Mouse (Mus musculus) intestine, embryonic 15.5 days (tissue): ENCODE data around the gene Lysmd1. TPM values are rescaled to one million over a fixed set of nuclear protein-coding genes. Genes with fewer than 3 reads are reported as not detected.

ENCODE experiments used
- ATAC-seq: fragments of 200-750 bp; cut with Nextera tagmentation; 2 replicates; pipeline ENCODE4 v1.8.0; 2017; ENCODE audit warnings: moderate TSS enrichment, moderate library complexity
- H3K27ac ChIP-seq: fragments of 300-500 bp; sonication (generic); 2 replicates; pipeline ENCODE4 v1.5.1; 2015; ENCODE audit warnings: mild to moderate bottlenecking, inconsistent platforms
- H3K27me3 ChIP-seq: fragments of 300-500 bp; sonication (generic); replicated peaks from 2 replicates; pipeline ENCODE4 v1.6.1; 2015; ENCODE audit warnings: inconsistent platforms
- H3K36me3 ChIP-seq: fragments of 300-500 bp; sonication (generic); 2 replicates; pipeline ENCODE4 v1.6.1; 2015; ENCODE audit warnings: inconsistent platforms
- H3K4me1 ChIP-seq: fragments of 300-500 bp; sonication (generic); replicated peaks from 2 replicates; pipeline ENCODE4 v1.6.1; 2015; ENCODE audit warnings: inconsistent platforms
- H3K4me2 ChIP-seq: fragments of 300-500 bp; sonication (generic); replicated peaks from 2 replicates; pipeline ENCODE4 v1.6.1; 2015; ENCODE audit warnings: mild to moderate bottlenecking, inconsistent platforms
- H3K4me3 ChIP-seq: fragments of 300-500 bp; sonication (generic); replicated peaks from 2 replicates; pipeline ENCODE4 v1.5.1; 2015; ENCODE audit warnings: inconsistent platforms
- H3K9ac ChIP-seq: fragments of 300-500 bp; sonication (generic); 2 replicates; pipeline ENCODE4 v1.6.1; 2015; ENCODE audit warnings: inconsistent platforms
- H3K9me3 ChIP-seq: fragments of 300-500 bp; sonication (generic); 2 replicates; pipeline ENCODE4 v1.6.1; 2016; ENCODE audit warnings: inconsistent platforms
- WGBS: fragments of 180-500 bp; shearing (Covaris S2); methylation state at CpG from one replicate; pipeline ENCODE4 v1.1.7; 2015; 5-methylcytosine and 5-hydroxymethylcytosine counted together
- polyA plus RNA-seq: library from polyadenylated mRNA; unstranded; fragments of >200 nt; fragmentation: Nextera tagmentation; extraction: Ambion mirVana; gene quantifications from 2 replicates; pipeline ENCODE4 v1.2.1, GENCODE M21; 2015

Lysmd1 gene
- polyA plus RNA-seq, 1 experiment from 2014 or later: 10.7 TPM

GRCm38 (mm10) chr3:95178948-95179347 lies 45.1 kb downstream of the Lysmd1 start:
- Histone ChIP-seq H3K4me2 (no peak overlapping the region), H3K27ac (no peak overlapping the region), H3K9ac (no peak overlapping the region), H3K4me1 (0 out of 2 replicates have a peak, but pooled peaks cover under 1% of the 10 kb centered on the region), H3K36me3 (0 out of 2 replicates have a peak, but pooled peaks cover 2% of the 10 kb centered on the region), H3K4me3 (no peak overlapping the region), H3K27me3 (0 out of 2 replicates have a peak, but pooled peaks cover 3% of the 10 kb centered on the region), H3K9me3 (no peaks in the 10 kb centered on the region)
- no peak for ATAC-seq
- 87% methylated on average over 5 of the region's 5 CpGs for WGBS

- H3K36me3 ChIP-seq: peaks cover 9% of the 10 kb centered on the region; the same call in 1 of the 2 replicates
- no peak overlapping the region for H3K4me2 ChIP-seq
- H3K4me3 ChIP-seq: no peak overlapping the region
- ATAC-seq: no peak
- no peaks in the 10 kb centered on the region for H3K9me3 ChIP-seq
- H3K4me1 ChIP-seq: no peaks in the 10 kb centered on the region
- H3K27ac ChIP-seq: no peak overlapping the region
- no peaks in the 10 kb centered on the region for H3K27me3 ChIP-seq
- no peak overlapping the region for H3K9ac ChIP-seq
- 56% methylated on average over 3 of the region's 3 CpGs for WGBS
Measured at GRCm38 (mm10) chr3:95179890-95180289, 46.0 kb downstream of the Lysmd1 start.

- 50% methylated on average over 1 of the region's 1 CpGs for WGBS
- H3K4me2 ChIP-seq: no peak overlapping the region
- no peak overlapping the region for H3K4me3 ChIP-seq
- H3K4me1 ChIP-seq: no peaks in the 10 kb centered on the region
- no peak for ATAC-seq
- no peak overlapping the region for H3K27ac ChIP-seq
- no peaks in the 10 kb centered on the region for H3K9me3 ChIP-seq
- H3K9ac ChIP-seq: no peak overlapping the region
- H3K27me3 ChIP-seq: no peaks in the 10 kb centered on the region
- H3K36me3 ChIP-seq: peaks cover 16% of the 10 kb centered on the region
Measured at GRCm38 (mm10) chr3:95181841-95182240, 48.0 kb downstream of the Lysmd1 start.

DNA sequence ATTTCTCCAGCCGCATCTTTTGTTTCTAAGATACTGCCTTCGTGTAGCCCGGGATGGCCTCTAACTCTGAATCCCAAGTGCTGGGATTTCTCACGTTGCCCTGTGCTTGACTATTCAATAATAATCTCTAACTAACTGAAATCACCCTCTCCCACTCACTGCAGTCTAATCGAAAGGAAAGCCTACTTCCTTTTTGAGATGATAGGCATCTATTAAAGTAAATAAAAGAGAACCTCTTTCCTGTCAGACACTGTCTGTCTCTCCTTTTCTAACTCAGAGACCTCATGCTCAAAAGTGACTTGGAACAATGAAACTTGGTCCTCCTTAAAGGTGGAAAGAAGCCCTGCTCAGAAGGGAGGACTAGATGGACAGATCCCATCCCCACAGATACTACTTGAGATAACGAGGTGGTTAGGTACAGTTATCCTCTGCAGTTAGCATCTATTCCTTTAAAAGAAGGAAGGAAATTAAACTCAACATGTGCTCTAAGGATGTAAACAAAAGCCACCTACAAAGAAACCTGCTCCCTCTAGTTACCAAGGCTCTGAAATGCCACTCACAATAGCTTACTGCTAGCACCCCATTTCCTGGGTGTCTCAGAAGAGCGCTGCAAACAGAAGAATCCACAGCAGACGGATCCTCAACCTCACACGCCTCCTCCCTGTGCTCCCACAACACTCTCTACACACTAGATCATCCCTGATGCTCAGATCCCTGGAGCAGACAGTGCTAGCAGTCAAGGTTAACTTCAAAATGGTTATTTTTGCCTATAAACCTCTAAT lies 51.1 kb downstream of the Lysmd1 start:
- WGBS: 91% methylated on average over 9 of the region's 9 CpGs
- Histone ChIP-seq H3K36me3 (peaks cover 29% of the 10 kb centered on the region), H3K27me3 (no peaks in the 10 kb centered on the region), H3K4me3 (no peak overlapping the region), H3K9me3 (no peaks in the 10 kb centered on the region), H3K4me1 (no peaks in the 10 kb centered on the region), H3K27ac (no peak overlapping the region), H3K9ac (no peak overlapping the region), H3K4me2 (no peak overlapping the region)
- no peak for ATAC-seq

DNA sequence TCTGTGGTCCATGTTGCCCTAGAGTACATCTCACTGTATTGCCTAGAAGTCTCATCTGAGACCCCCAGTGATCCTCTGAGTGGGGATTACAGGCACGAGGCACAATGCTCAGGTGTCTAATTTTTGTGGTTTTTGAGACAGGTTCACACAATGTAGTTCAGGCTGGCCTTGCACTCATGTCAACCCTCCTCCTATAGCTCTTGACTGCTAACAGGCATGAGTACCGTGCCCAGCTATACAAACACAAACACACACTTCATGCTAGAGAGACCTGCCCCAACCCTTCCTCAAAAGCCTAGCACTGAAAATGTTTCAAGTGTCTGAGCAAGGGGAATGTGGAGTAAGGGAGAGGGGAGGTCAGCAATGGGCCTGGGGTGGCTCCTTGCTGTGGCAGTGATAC lies 52.2 kb downstream of the Lysmd1 start:
- Histone ChIP-seq H3K36me3 (peaks cover 34% of the 10 kb centered on the region), H3K4me3 (no peak overlapping the region)

DNA sequence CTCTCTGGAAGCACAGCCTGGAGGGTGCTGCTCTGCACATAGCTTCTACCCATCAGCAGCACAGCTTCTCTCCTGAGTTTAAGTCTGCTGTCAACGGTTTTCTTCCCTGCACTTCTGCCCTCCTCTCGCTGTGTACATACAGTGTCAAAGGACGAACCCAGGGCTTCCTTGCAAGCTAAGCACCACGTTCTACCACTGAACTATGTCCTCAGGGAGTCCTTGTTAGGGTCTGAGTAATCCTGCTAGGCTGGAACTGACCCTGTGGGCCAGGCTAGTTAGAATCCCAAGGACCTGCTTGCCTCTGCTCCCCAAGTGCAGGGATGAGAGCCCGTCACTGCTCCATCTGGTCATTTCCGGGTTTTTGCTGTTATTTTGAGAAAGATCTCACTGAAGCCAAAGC lies 53.0 kb downstream of the Lysmd1 start:
- H3K9me3 ChIP-seq: no peaks in the 10 kb centered on the region
- ATAC-seq: no peak
- no peaks in the 10 kb centered on the region for H3K27me3 ChIP-seq
- 86% methylated on average over 6 of the region's 6 CpGs for WGBS
- H3K4me1 ChIP-seq: no peaks in the 10 kb centered on the region
- peaks cover 34% of the 10 kb centered on the region for H3K36me3 ChIP-seq
- no peak overlapping the region for H3K4me3 ChIP-seq
- no peak overlapping the region for H3K9ac ChIP-seq
- no peak overlapping the region for H3K27ac ChIP-seq
- H3K4me2 ChIP-seq: no peak overlapping the region

More for the DNA sequence above, 52.2 kb downstream of the Lysmd1 start:
- no peaks in the 10 kb centered on the region for H3K4me1 ChIP-seq
- H3K9me3 ChIP-seq: no peaks in the 10 kb centered on the region
- H3K27ac ChIP-seq: no peak overlapping the region
- WGBS: 88% methylated on average over 2 of the region's 2 CpGs
- ATAC-seq: no peak
- H3K9ac ChIP-seq: no peak overlapping the region
- H3K27me3 ChIP-seq: no peaks in the 10 kb centered on the region
- no peak overlapping the region for H3K4me2 ChIP-seq

Other genes with a start within 250 kb of the Lysmd1 start
- 293 and 336 TPM in 2 replicates for gene Psmb4, start 247.1 kb upstream of the Lysmd1 start, polyA plus RNA-seq
- 108 and 123 TPM in 2 replicates for gene Selenbp1, start 201.0 kb upstream of the Lysmd1 start, polyA plus RNA-seq
- gene Rfx5, start 180.0 kb upstream of the Lysmd1 start, polyA plus RNA-seq: 6.2 and 6.9 TPM in 2 replicates
- 19.8 and 22.6 TPM in 2 replicates for gene Pi4kb, start 159.4 kb upstream of the Lysmd1 start, polyA plus RNA-seq
- 17.4 and 19.9 TPM in 2 replicates for gene Zfp687, start 118.6 kb upstream of the Lysmd1 start, polyA plus RNA-seq
- 205 and 218 TPM in 2 replicates for gene Psmd4, start 91.5 kb upstream of the Lysmd1 start, polyA plus RNA-seq
- 15.7 and 15.9 TPM in 2 replicates for gene Pip5k1a, start 27.2 kb upstream of the Lysmd1 start, polyA plus RNA-seq
- 112 and 113 TPM in 2 replicates for gene Vps72, start 23.1 kb upstream of the Lysmd1 start, polyA plus RNA-seq
- gene Tmod4, start 9.6 kb upstream of the Lysmd1 start, polyA plus RNA-seq: 0.83 and 0.99 TPM in 2 replicates
- 57.0 and 62.3 TPM in 2 replicates for gene Scnm1, start 77 bp upstream of the Lysmd1 start, polyA plus RNA-seq
- gene Tnfaip8l2, start 8.3 kb downstream of the Lysmd1 start, polyA plus RNA-seq: 4.3 and 5.3 TPM in 2 replicates
- gene Sema6c, start 26.4 kb downstream of the Lysmd1 start, polyA plus RNA-seq: 4.3 and 4.8 TPM in 2 replicates
- 8.0 and 8.5 TPM in 2 replicates for gene Gabpb2, start 83.8 kb downstream of the Lysmd1 start, polyA plus RNA-seq
- gene Cdc42se1, start 94.6 kb downstream of the Lysmd1 start, polyA plus RNA-seq: 70.2 and 74.3 TPM in 2 replicates
- gene Mllt11, start 98.1 kb downstream of the Lysmd1 start, polyA plus RNA-seq: 19.0 and 20.2 TPM in 2 replicates
- gene Gm128, start 107.5 kb downstream of the Lysmd1 start, polyA plus RNA-seq: 0.16 and 0.20 TPM in 2 replicates
- 0.36 and 0.56 TPM in 2 replicates for gene Bnipl, start 117.1 kb downstream of the Lysmd1 start, polyA plus RNA-seq
- 36.1 and 38.4 TPM in 2 replicates for gene Mindy1, start 147.3 kb downstream of the Lysmd1 start, polyA plus RNA-seq
- 15.5 and 15.7 TPM in 2 replicates for gene Prune1, start 148.0 kb downstream of the Lysmd1 start, polyA plus RNA-seq
- gene Anxa9, start 173.1 kb downstream of the Lysmd1 start, polyA plus RNA-seq: 1.4 and 1.6 TPM in 2 replicates
- 146 and 148 TPM in 2 replicates for gene Cers2, start 180.7 kb downstream of the Lysmd1 start, polyA plus RNA-seq
- gene Setdb1, start 223.1 kb downstream of the Lysmd1 start, polyA plus RNA-seq: 29.2 and 31.2 TPM in 2 replicates